Mouse (Mus musculus) erythroid progenitor cell, adult 5-6 weeks (primary cell): Measurements from ENCODE around the gene Zc3h13. TPM values are rescaled to one million over a fixed set of nuclear protein-coding genes. Genes with fewer than 3 reads are reported as not detected.

Experiments
- ATAC-seq: replicated peaks from 2 replicates; pipeline ENCODE4 v1.8.0; 2016; ENCODE audit warnings: moderate number of reproducible peaks, mild to moderate bottlenecking, moderate TSS enrichment, inconsistent platforms; ENCODE audit not compliant: poor library complexity, low FRiP score, severe bottlenecking
- total RNA-seq, 2 experiments: library from RNA; stranded (forward) in 1 of 2; stranded (reverse) in 1 of 2; fragments of 150-400 nt in 1 of 2; fragments of 186-747, 209-891 nt in 1 of 2; gene quantifications; 2 replicates each; pipeline versions ENCODE4 v1.2.3 to v1.2.4; 2015 to 2017; ENCODE audit warnings: low replicate concordance in 2 of 2

Gene Zc3h13
- total RNA-seq, 2 experiments from 2014 or later, result 22.6 to 30.1 TPM

GRCm38 (mm10) chr14:75318736-75319135 lies 34.6 kb downstream of the Zc3h13 start:
- no peak for ATAC-seq

- ATAC-seq, result no peak
These were observed 36.1 kb downstream of the Zc3h13 start for GRCm38 (mm10) chr14:75320269-75320668.

- no peak for ATAC-seq
These were observed 39.2 kb downstream of the Zc3h13 start for GRCm38 (mm10) chr14:75323354-75323753.

- ATAC-seq, result no peak
These were observed 43.9 kb downstream of the Zc3h13 start for GRCm38 (mm10) chr14:75328062-75328461.

GRCm38 (mm10) chr14:75330621-75331020 lies 46.4 kb downstream of the Zc3h13 start:
- ATAC-seq, result no peak

- no peak for ATAC-seq
These were observed 50.1 kb downstream of the Zc3h13 start for GRCm38 (mm10) chr14:75334321-75334720.

- ATAC-seq, result no peak
These were observed 53.7 kb downstream of the Zc3h13 start for GRCm38 (mm10) chr14:75337884-75338283.

GRCm38 (mm10) chr14:75346041-75346440 lies 61.9 kb downstream of the Zc3h13 start:
- ATAC-seq, result no peak

GRCm38 (mm10) chr14:75351626-75352025 lies 67.5 kb downstream of the Zc3h13 start:
- no peak for ATAC-seq

GRCm38 (mm10) chr14:75363316-75363715 lies 79.1 kb downstream of the Zc3h13 start:
- ATAC-seq, result no peak

GRCm38 (mm10) chr14:75365301-75366035 lies 81.3 kb downstream of the Zc3h13 start:
- no peak for ATAC-seq

- no peak for ATAC-seq
These were observed 82.6 kb downstream of the Zc3h13 start for GRCm38 (mm10) chr14:75366741-75367140.

- ATAC-seq, result no peak
These were observed 83.3 kb downstream of the Zc3h13 start for GRCm38 (mm10) chr14:75367503-75367902.

GRCm38 (mm10) chr14:75369880-75370279 lies 85.7 kb downstream of the Zc3h13 start:
- ATAC-seq, result no peak

- no peak for ATAC-seq
These were observed 90.9 kb downstream of the Zc3h13 start for GRCm38 (mm10) chr14:75375006-75375598.

- no peak for ATAC-seq
These were observed 92.1 kb downstream of the Zc3h13 start for GRCm38 (mm10) chr14:75376256-75376655.

- ATAC-seq, result no peak
These were observed 93.4 kb downstream of the Zc3h13 start for GRCm38 (mm10) chr14:75377612-75378011.

Other genes starting within 250 kb of the Zc3h13 start
- not detected in 2 replicates for gene Lrrc63, start 153.5 kb upstream of the Zc3h13 start, total RNA-seq (2015; ENCODE audit: low replicate concordance)
- gene Lrrc63, start 153.5 kb upstream of the Zc3h13 start, total RNA-seq (2017; ENCODE audit: low replicate concordance), result not detected in 2 replicates
- 176 and 202 TPM in 2 replicates for gene Lcp1, start 153.3 kb upstream of the Zc3h13 start, total RNA-seq (2015; ENCODE audit: low replicate concordance)
- 63.5 and 70.4 TPM in 2 replicates for gene Lcp1, start 153.3 kb upstream of the Zc3h13 start, total RNA-seq (2017; ENCODE audit: low replicate concordance)
- not detected in 2 replicates for gene Cpb2, start 42.1 kb upstream of the Zc3h13 start, total RNA-seq (2015; ENCODE audit: low replicate concordance)
- gene Cpb2, start 42.1 kb upstream of the Zc3h13 start, total RNA-seq (2017; ENCODE audit: low replicate concordance), result not detected in 2 replicates
- gene Siah3, start 171.6 kb downstream of the Zc3h13 start, total RNA-seq (2015; ENCODE audit: low replicate concordance), result not detected in 2 replicates
- not detected in 2 replicates for gene Siah3, start 171.6 kb downstream of the Zc3h13 start, total RNA-seq (2017; ENCODE audit: low replicate concordance)